Mouse (Mus musculus) hematopoietic multipotent progenitor cell, adult 10-12 weeks (in vitro differentiated cells): Measurements from ENCODE around the gene Tns2. TPM values are rescaled to one million over a fixed set of nuclear protein-coding genes. Genes with fewer than 3 reads are reported as not detected.

Experiments
- polyA plus RNA-seq: library from polyadenylated mRNA; stranded (reverse); fragments of >175 nt; gene quantifications from 2 replicates; pipeline ENCODE4 v1.2.3, GENCODE M21; 2012; ENCODE audit warnings: low replicate concordance

The Tns2 gene
- polyA plus RNA-seq, result 1.7 and 2.5 TPM in 2 replicates

GRCm38 (mm10) chr15:102100161-102100981 is at the start of gene Tns2:
TSS of gene Tns2 (plus strand) at chr15:102100413.

GRCm38 (mm10) chr15:102073559-102074069 is 26.6 kb upstream of the Tns2 start, which contains the start of gene Eif4b:
TSS of gene Eif4b (plus strand) at chr15:102073773.

GRCm38 (mm10) chr15:102136129-102136758 is 36.0 kb downstream of the Tns2 start, which contains the start of gene Spryd3:
TSS of gene Spryd3 (minus strand) at chr15:102136234.

GRCm38 (mm10) chr15:102144274-102144711 is 44.1 kb downstream of the Tns2 start, which contains the start of gene Igfbp6:
TSS of gene Igfbp6 (plus strand) at chr15:102144362.

GRCm38 (mm10) chr15:102150301-102151135 is 50.3 kb downstream of the Tns2 start, which contains the start of gene Soat2:
TSS of gene Soat2 (plus strand) at chr15:102150526.

Other genes with a start within 250 kb of the Tns2 start
- not detected in 2 replicates for gene Krt1, start 249.6 kb upstream of the Tns2 start, polyA plus RNA-seq
- not detected in 2 replicates for gene Krt77, start 230.7 kb upstream of the Tns2 start, polyA plus RNA-seq
- gene Krt76, start 207.5 kb upstream of the Tns2 start, polyA plus RNA-seq, result not detected in 2 replicates
- 0.07 TPM in 1 of 2 replicates, not detected in the other for gene Krt4, start 175.7 kb upstream of the Tns2 start, polyA plus RNA-seq
- not detected in 2 replicates for gene Krt79, start 160.1 kb upstream of the Tns2 start, polyA plus RNA-seq
- not detected in 2 replicates for gene Krt78, start 146.1 kb upstream of the Tns2 start, polyA plus RNA-seq
- gene Krt8, start 95.9 kb upstream of the Tns2 start, polyA plus RNA-seq, result not detected in 2 replicates
- 0.15 and 0.29 TPM in 2 replicates for gene Krt18, start 72.2 kb upstream of the Tns2 start, polyA plus RNA-seq
- 93.4 and 169 TPM in 2 replicates for gene Eif4b, start 26.6 kb upstream of the Tns2 start, polyA plus RNA-seq
- gene Spryd3, start 35.8 kb downstream of the Tns2 start, polyA plus RNA-seq, result 11.8 and 25.2 TPM in 2 replicates
- 1.1 and 3.3 TPM in 2 replicates for gene Igfbp6, start 43.9 kb downstream of the Tns2 start, polyA plus RNA-seq
- 1.0 and 2.3 TPM in 2 replicates for gene Soat2, start 50.1 kb downstream of the Tns2 start, polyA plus RNA-seq
- gene Zfp740, start 102.8 kb downstream of the Tns2 start, polyA plus RNA-seq, result 23.6 and 23.9 TPM in 2 replicates
- gene Csad, start 104.3 kb downstream of the Tns2 start, polyA plus RNA-seq, result 26.3 and 33.6 TPM in 2 replicates
- gene Itgb7, start 131.5 kb downstream of the Tns2 start, polyA plus RNA-seq, result 423 and 1,128 TPM in 2 replicates
- gene Rarg, start 157.1 kb downstream of the Tns2 start, polyA plus RNA-seq, result 54.7 and 138 TPM in 2 replicates
- 0.07 TPM in 1 of 2 replicates, not detected in the other for gene Gm9918, start 170.2 kb downstream of the Tns2 start, polyA plus RNA-seq
- gene Mfsd5, start 179.0 kb downstream of the Tns2 start, polyA plus RNA-seq, result 64.6 and 64.7 TPM in 2 replicates
- gene Espl1, start 195.9 kb downstream of the Tns2 start, polyA plus RNA-seq, result 2.9 and 6.9 TPM in 2 replicates
- 15.0 and 71.0 TPM in 2 replicates for gene Pfdn5, start 225.7 kb downstream of the Tns2 start, polyA plus RNA-seq
- gene Myg1, start 231.3 kb downstream of the Tns2 start, polyA plus RNA-seq, result 20.9 and 82.7 TPM in 2 replicates